Mouse (Mus musculus): ENCODE data around the gene Xrcc4. TPM values are rescaled to one million over a fixed set of nuclear protein-coding genes. Genes with fewer than 3 reads are reported as not detected.
A peak's percentile ranks its signal among the peaks of the same experiment; 100 is the strongest.

Gene Xrcc4
- polyA plus RNA-seq, 1 experiment from 2014 or later = 16.3 TPM

DNA sequence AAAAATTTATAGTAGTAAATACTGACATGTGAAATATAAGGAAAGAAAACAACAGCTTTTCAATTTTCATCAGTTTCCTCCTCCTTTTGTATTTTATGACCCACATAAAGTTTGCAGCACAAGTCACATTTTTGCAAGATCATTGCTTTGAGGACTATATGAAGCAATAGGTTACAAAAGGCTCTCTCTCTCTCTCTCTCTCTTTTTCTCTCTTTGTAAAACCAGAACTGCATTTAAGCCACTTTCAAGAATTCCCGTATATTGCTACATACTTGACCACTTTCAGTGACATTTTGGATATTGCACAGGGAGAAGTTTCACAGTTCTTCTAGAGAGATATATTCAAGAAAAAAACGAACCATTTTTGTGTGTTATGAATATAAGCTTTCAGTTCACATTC is 261.6 kb downstream of the Xrcc4 start:
- no peak overlapping the region for H3K4me2 ChIP-seq (ENCODE audit: low read length)
- H3K4me1 ChIP-seq (ENCODE audit: control insufficient read depth, insufficient read depth, low read length) = no peaks in the 10 kb centered on the region
- no peak overlapping the region for H3K4me3 ChIP-seq (ENCODE audit: low read depth, low read length)
- no peak for ATAC-seq
- WGBS = 85% methylated on average over 2 of the region's 2 CpGs
- H3K9ac ChIP-seq (ENCODE audit: low read depth, low read length) = no peak overlapping the region
- no peaks in the 10 kb centered on the region for H3K27me3 ChIP-seq (ENCODE audit: control insufficient read depth, insufficient read depth, low read depth, low read length)
- no peak overlapping the region for H3K27ac ChIP-seq (ENCODE audit: low read length)
- no peaks in the 10 kb centered on the region for H3K9me3 ChIP-seq (replicated peaks; ENCODE audit: control insufficient read depth, low read length, poor library complexity, severe bottlenecking)
- H3K36me3 ChIP-seq (ENCODE audit: control insufficient read depth, insufficient read depth, low read length) = no peaks in the 10 kb centered on the region

DNA sequence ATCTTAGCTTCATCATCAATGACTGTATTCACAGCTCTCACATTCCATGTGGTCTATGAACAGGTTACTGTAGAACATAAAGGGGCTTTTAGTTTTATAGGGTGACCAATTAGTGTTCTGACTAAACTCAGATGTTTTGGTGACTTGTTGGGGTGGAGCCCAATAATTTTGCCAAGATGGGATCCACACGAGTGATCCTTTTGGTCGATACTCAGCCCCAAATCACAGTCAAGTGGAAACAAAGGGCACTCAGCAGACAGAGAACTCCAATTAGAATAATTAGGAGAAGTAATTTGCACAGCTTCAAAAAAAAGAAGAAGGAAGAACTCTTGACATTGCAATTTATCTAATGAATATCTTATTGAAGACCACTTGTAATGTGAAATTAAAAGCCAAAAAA is 274.9 kb downstream of the Xrcc4 start:
- Histone ChIP-seq H3K9ac (ENCODE audit: low read depth, low read length) (no peak overlapping the region), H3K9me3 (replicated peaks; ENCODE audit: control insufficient read depth, low read length, poor library complexity, severe bottlenecking) (no peaks in the 10 kb centered on the region), H3K4me3 (ENCODE audit: low read depth, low read length) (no peak overlapping the region), H3K27ac (ENCODE audit: low read length) (no peak overlapping the region), H3K4me2 (ENCODE audit: low read length) (no peak overlapping the region), H3K4me1 (ENCODE audit: control insufficient read depth, insufficient read depth, low read length) (no peaks in the 10 kb centered on the region), H3K27me3 (ENCODE audit: control insufficient read depth, insufficient read depth, low read depth, low read length) (no peaks in the 10 kb centered on the region), H3K36me3 (ENCODE audit: control insufficient read depth, insufficient read depth, low read length) (no peaks in the 10 kb centered on the region)
- no peak for ATAC-seq
- 56% methylated on average over 2 of the region's 2 CpGs for WGBS

DNA sequence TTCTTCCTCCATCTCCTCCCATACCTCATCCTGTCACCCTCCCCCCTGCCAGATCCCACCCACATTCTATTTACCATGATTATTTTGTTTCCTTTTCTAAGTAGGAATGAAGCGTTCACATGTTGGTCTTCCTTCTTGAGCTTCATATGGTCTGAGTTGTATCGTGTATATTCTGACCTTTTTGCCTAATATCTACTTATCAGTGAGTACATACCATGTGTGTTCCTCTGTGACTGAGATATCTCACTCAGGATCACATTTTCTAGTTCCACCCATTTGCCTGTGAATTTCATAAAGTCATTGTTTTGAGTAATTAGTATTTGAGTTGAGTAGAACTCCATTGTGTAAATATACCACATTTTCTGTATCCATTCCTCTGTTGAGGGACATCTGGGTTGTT is 277.2 kb downstream of the Xrcc4 start:
- H3K4me1 ChIP-seq (ENCODE audit: control insufficient read depth, insufficient read depth, low read length) = no peaks in the 10 kb centered on the region
- H3K4me3 ChIP-seq (ENCODE audit: low read depth, low read length) = no peak overlapping the region
- no peak overlapping the region for H3K9ac ChIP-seq (ENCODE audit: low read depth, low read length)
- WGBS = 93% methylated on average over 2 of the region's 2 CpGs
- ATAC-seq = no peak
- no peaks in the 10 kb centered on the region for H3K9me3 ChIP-seq (replicated peaks; ENCODE audit: control insufficient read depth, low read length, poor library complexity, severe bottlenecking)
- H3K27ac ChIP-seq (ENCODE audit: low read length) = no peak overlapping the region
- no peaks in the 10 kb centered on the region for H3K27me3 ChIP-seq (ENCODE audit: control insufficient read depth, insufficient read depth, low read depth, low read length)
- H3K4me2 ChIP-seq (ENCODE audit: low read length) = no peak overlapping the region
- no peaks in the 10 kb centered on the region for H3K36me3 ChIP-seq (ENCODE audit: control insufficient read depth, insufficient read depth, low read length)

DNA sequence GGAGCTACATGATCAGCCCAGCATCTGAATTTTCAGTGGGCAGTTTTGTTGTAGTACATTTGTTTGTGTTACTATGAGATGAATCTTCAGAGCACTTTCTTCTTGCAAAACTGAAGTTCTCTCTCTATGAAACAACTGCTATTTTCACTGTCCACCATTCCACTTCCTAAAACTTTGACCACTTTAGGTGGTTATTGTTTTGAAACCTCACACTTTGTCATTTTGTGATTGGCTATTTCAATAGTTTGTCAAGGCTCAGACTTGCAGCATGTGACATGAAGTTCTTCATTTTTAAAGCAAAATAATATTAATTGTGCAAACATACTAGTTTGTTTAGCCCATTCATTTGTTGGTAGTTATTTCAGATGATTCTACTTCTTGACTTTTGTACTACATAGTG is 280.4 kb downstream of the Xrcc4 start:
- H3K4me1 ChIP-seq (ENCODE audit: control insufficient read depth, insufficient read depth, low read length) = no peaks in the 10 kb centered on the region
- H3K27me3 ChIP-seq (ENCODE audit: control insufficient read depth, insufficient read depth, low read depth, low read length) = no peaks in the 10 kb centered on the region
- H3K9me3 ChIP-seq (replicated peaks; ENCODE audit: control insufficient read depth, low read length, poor library complexity, severe bottlenecking) = no peaks in the 10 kb centered on the region
- H3K9ac ChIP-seq (ENCODE audit: low read depth, low read length) = no peak overlapping the region
- H3K27ac ChIP-seq (ENCODE audit: low read length) = no peak overlapping the region
- H3K36me3 ChIP-seq (ENCODE audit: control insufficient read depth, insufficient read depth, low read length) = no peaks in the 10 kb centered on the region
- no peak overlapping the region for H3K4me3 ChIP-seq (ENCODE audit: low read depth, low read length)
- ATAC-seq = no peak
- no peak overlapping the region for H3K4me2 ChIP-seq (ENCODE audit: low read length)

DNA sequence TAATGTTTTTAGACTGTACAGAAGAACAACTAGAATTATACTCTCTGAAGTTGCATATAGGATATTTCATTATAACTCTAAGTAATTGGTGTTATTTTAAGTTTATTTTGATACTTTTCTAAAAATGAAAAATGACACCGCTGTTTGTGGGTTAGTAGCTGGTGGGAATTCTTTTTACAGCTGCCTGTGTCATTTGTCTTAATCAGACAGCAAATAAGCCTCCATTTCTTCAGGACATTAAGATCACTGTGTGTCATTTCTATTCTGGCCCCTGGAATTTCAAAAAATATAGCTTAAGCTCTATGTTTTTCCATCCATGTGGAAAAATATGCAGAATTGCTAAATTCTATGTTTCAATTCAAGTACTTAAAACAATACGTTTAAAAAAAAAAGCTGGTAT is 287.5 kb downstream of the Xrcc4 start:
- Histone ChIP-seq H3K27me3 (ENCODE audit: control insufficient read depth, insufficient read depth, low read depth, low read length) (no peaks in the 10 kb centered on the region), H3K9me3 (replicated peaks; ENCODE audit: control insufficient read depth, low read length, poor library complexity, severe bottlenecking) (no peaks in the 10 kb centered on the region), H3K4me3 (ENCODE audit: low read depth, low read length) (no peak overlapping the region), H3K4me1 (ENCODE audit: control insufficient read depth, insufficient read depth, low read length) (no peaks in the 10 kb centered on the region), H3K9ac (ENCODE audit: low read depth, low read length) (no peak overlapping the region), H3K27ac (ENCODE audit: low read length) (no peak overlapping the region), H3K4me2 (ENCODE audit: low read length) (no peak overlapping the region), H3K36me3 (ENCODE audit: control insufficient read depth, insufficient read depth, low read length) (no peaks in the 10 kb centered on the region)
- no peak for ATAC-seq
- WGBS = 85% methylated on average over 2 of the region's 2 CpGs

DNA sequence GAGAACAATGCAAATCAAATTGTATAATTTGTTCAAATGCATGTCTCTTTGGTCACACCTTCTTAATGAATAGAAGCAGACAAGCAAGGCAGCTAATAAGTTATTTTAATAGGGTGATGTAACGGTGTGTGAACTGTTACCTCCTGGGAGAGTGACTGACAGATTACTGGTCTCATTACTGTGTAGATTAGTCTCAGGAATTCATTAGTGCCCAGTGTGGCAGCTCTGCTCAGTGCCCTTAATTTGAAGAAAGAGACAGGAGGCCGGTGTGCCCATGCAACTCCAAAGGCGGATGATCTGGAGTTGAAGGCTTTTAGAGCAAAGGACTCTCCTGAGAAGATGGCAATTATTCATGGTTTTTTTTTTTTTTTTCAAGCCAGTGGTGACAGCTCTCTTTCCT is 291.7 kb downstream of the Xrcc4 start:
- Histone ChIP-seq H3K27ac (ENCODE audit: low read length) (no peak overlapping the region), H3K36me3 (ENCODE audit: control insufficient read depth, insufficient read depth, low read length) (no peaks in the 10 kb centered on the region), H3K4me1 (ENCODE audit: control insufficient read depth, insufficient read depth, low read length) (no peaks in the 10 kb centered on the region), H3K4me3 (ENCODE audit: low read depth, low read length) (no peak overlapping the region), H3K27me3 (ENCODE audit: control insufficient read depth, insufficient read depth, low read depth, low read length) (no peaks in the 10 kb centered on the region), H3K9me3 (replicated peaks; ENCODE audit: control insufficient read depth, low read length, poor library complexity, severe bottlenecking) (no peaks in the 10 kb centered on the region), H3K4me2 (ENCODE audit: low read length) (no peak overlapping the region), H3K9ac (ENCODE audit: low read depth, low read length) (no peak overlapping the region)
- ATAC-seq = peak; percentile 98
- 13% methylated on average over 3 of the region's 3 CpGs for WGBS

DNA sequence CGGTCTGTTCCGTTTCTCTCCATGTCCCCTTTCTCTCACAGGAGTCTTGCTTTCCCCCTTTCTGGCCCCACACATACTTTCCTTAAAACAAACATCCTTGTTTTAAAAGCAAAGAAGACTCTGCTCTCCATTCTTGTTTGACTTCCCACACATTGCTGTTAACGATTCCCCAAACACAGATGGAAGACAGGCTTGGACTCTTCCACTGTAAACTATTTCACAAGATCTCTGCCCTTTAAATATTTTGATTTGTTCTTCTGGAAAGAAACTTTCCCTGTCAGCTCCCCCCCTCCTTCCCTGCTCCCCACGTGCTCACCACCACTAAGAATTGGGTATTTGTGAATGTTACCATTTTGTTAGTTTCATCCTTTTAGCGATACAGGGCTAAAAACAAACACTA is 297.9 kb downstream of the Xrcc4 start:
- no peak overlapping the region for H3K27ac ChIP-seq (ENCODE audit: low read length)
- H3K4me3 ChIP-seq (ENCODE audit: low read depth, low read length) = no peak overlapping the region
- H3K4me1 ChIP-seq (ENCODE audit: control insufficient read depth, insufficient read depth, low read length) = no peaks in the 10 kb centered on the region
- no peak overlapping the region for H3K4me2 ChIP-seq (ENCODE audit: low read length)
- H3K27me3 ChIP-seq (ENCODE audit: control insufficient read depth, insufficient read depth, low read depth, low read length) = no peaks in the 10 kb centered on the region
- WGBS = 63% methylated on average over 5 of the region's 5 CpGs
- no peak for ATAC-seq
- H3K9me3 ChIP-seq (replicated peaks; ENCODE audit: control insufficient read depth, low read length, poor library complexity, severe bottlenecking) = no peaks in the 10 kb centered on the region
- H3K9ac ChIP-seq (ENCODE audit: low read depth, low read length) = no peak overlapping the region
- H3K36me3 ChIP-seq (ENCODE audit: control insufficient read depth, insufficient read depth, low read length) = no peaks in the 10 kb centered on the region

DNA sequence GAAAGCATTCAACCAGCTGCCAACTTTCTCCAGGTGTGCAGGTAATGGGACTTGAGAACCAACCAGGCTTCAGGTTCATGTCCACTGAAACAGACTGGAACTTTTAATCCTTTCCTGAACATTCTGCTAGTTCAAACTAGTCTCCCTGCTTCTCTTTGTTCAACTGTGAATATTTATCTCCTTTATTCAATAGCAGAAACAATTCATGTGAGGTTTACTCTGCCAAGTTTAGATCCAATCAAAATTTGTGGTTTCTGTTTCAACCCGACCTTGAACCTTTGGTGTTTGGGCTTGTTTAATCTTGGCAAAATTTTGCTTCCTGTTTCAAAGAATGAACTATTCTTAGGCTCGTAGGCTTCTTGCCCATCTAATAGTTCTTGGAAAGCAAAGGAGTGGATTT is 306.5 kb downstream of the Xrcc4 start:
- no peak overlapping the region for H3K27ac ChIP-seq (ENCODE audit: low read length)
- no peak overlapping the region for H3K4me2 ChIP-seq (ENCODE audit: low read length)
- no peaks in the 10 kb centered on the region for H3K27me3 ChIP-seq (ENCODE audit: control insufficient read depth, insufficient read depth, low read depth, low read length)
- H3K4me3 ChIP-seq (ENCODE audit: low read depth, low read length) = no peak overlapping the region
- no peaks in the 10 kb centered on the region for H3K9me3 ChIP-seq (replicated peaks; ENCODE audit: control insufficient read depth, low read length, poor library complexity, severe bottlenecking)
- 70% methylated on average over 2 of the region's 2 CpGs for WGBS
- H3K9ac ChIP-seq (ENCODE audit: low read depth, low read length) = no peak overlapping the region
- no peaks in the 10 kb centered on the region for H3K36me3 ChIP-seq (ENCODE audit: control insufficient read depth, insufficient read depth, low read length)
- H3K4me1 ChIP-seq (ENCODE audit: control insufficient read depth, insufficient read depth, low read length) = no peaks in the 10 kb centered on the region
- ATAC-seq = no peak

DNA sequence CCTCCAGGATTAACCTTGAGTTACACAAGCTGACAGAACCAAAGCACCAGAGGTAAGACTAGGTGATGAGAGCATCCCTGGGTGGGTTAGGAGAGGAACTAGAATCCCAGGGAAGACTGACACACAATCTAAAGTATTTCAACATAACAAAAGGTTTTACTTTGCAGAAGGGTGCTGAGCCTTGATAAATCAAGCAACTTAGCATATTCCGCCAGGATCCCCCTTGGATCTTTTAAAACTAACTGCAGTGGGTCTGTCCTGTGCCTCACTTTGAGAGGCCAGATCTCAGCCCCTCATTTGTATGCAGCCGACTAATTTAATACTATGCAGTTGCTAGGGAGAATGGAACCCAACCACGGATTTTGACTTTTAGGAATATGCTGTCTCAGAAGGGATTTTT is 309.1 kb downstream of the Xrcc4 start:
- Histone ChIP-seq H3K36me3 (ENCODE audit: control insufficient read depth, insufficient read depth, low read length) (no peaks in the 10 kb centered on the region), H3K9me3 (replicated peaks; ENCODE audit: control insufficient read depth, low read length, poor library complexity, severe bottlenecking) (no peaks in the 10 kb centered on the region), H3K27ac (ENCODE audit: low read length) (no peak overlapping the region), H3K4me2 (ENCODE audit: low read length) (no peak overlapping the region), H3K9ac (ENCODE audit: low read depth, low read length) (no peak overlapping the region), H3K27me3 (ENCODE audit: control insufficient read depth, insufficient read depth, low read depth, low read length) (no peaks in the 10 kb centered on the region), H3K4me3 (ENCODE audit: low read depth, low read length) (no peak overlapping the region), H3K4me1 (ENCODE audit: control insufficient read depth, insufficient read depth, low read length) (no peaks in the 10 kb centered on the region)
- no peak for ATAC-seq
- 45% methylated on average over 3 of the region's 3 CpGs for WGBS

All from midbrain, embryonic 16.5 days (tissue).